Mouse (Mus musculus) C2C12 (cell line): Measurements from ENCODE around the gene Lgi4. TPM values are rescaled to one million over a fixed set of nuclear protein-coding genes. Genes with fewer than 3 reads are reported as not detected.

ENCODE experiments used
- H3K27me3 ChIP-seq: one replicate; pipeline ENCODE4 v1.6.1; 2011; ENCODE audit not compliant: control insufficient read depth, insufficient read depth, insufficient read length
- H3K36me3 ChIP-seq: one replicate; pipeline ENCODE4 v1.6.1; 2011; ENCODE audit not compliant: control insufficient read depth, insufficient read depth
- H3K4me3 ChIP-seq: one replicate; pipeline ENCODE4 v1.5.1; 2011; ENCODE audit warnings: mild to moderate bottlenecking, control low read depth; ENCODE audit not compliant: poor library complexity, insufficient read depth, severe bottlenecking
- H3K79me2 ChIP-seq: one replicate; pipeline ENCODE4 v1.6.1; 2011; ENCODE audit not compliant: control insufficient read depth, insufficient read depth
- H3K79me3 ChIP-seq: one replicate; pipeline ENCODE4 v1.6.1; 2011; ENCODE audit warnings: low read depth, control low read depth
- H3ac ChIP-seq: one replicate; pipeline ENCODE3; 2011; ENCODE audit warnings: low read depth; ENCODE audit not compliant: control insufficient read depth, insufficient read length
- CEBPB ChIP-seq: IDR thresholded peaks from one replicate; pipeline ENCODE4 v1.6.1; 2011; ENCODE audit warnings: low read depth, mild to moderate bottlenecking, control low read depth, moderate library complexity
- CTCF ChIP-seq: IDR thresholded peaks from one replicate; pipeline ENCODE4 v1.5.1; 2011; ENCODE audit not compliant: control insufficient read depth, insufficient read depth, insufficient read length
- FOSL1 ChIP-seq: IDR thresholded peaks from one replicate; pipeline ENCODE4 v1.8.0; 2011; ENCODE audit warnings: mild to moderate bottlenecking, low read length; ENCODE audit not compliant: poor library complexity, insufficient read depth, severe bottlenecking
- MAX ChIP-seq: IDR thresholded peaks from one replicate; pipeline ENCODE4 v1.6.1; 2011; ENCODE audit warnings: mild to moderate bottlenecking, control low read depth
- MYOD1 ChIP-seq: IDR thresholded peaks from one replicate; pipeline ENCODE4 v1.6.1; 2011; ENCODE audit warnings: low read depth; ENCODE audit not compliant: control insufficient read depth, insufficient read length
- MYOG ChIP-seq: IDR thresholded peaks from one replicate; pipeline ENCODE4 v1.6.1; 2011; ENCODE audit not compliant: control insufficient read depth, insufficient read length; ENCODE audit errors: extremely low read depth
- USF1 ChIP-seq: IDR thresholded peaks from one replicate; pipeline ENCODE4 v1.6.1; 2011; ENCODE audit warnings: low read depth, mild to moderate bottlenecking, control low read depth, moderate library complexity
- polyA plus RNA-seq: library from polyadenylated mRNA; unstranded; fragments of >200 nt; fragmentation: generic; extraction: Trizol; gene quantifications from one replicate; pipeline ENCODE4 v1.2.1, GENCODE M21; 2012; ENCODE audit warnings: missing spikeins

Lgi4 gene
- polyA plus RNA-seq, 1 experiment: 0.02 TPM

DNA sequence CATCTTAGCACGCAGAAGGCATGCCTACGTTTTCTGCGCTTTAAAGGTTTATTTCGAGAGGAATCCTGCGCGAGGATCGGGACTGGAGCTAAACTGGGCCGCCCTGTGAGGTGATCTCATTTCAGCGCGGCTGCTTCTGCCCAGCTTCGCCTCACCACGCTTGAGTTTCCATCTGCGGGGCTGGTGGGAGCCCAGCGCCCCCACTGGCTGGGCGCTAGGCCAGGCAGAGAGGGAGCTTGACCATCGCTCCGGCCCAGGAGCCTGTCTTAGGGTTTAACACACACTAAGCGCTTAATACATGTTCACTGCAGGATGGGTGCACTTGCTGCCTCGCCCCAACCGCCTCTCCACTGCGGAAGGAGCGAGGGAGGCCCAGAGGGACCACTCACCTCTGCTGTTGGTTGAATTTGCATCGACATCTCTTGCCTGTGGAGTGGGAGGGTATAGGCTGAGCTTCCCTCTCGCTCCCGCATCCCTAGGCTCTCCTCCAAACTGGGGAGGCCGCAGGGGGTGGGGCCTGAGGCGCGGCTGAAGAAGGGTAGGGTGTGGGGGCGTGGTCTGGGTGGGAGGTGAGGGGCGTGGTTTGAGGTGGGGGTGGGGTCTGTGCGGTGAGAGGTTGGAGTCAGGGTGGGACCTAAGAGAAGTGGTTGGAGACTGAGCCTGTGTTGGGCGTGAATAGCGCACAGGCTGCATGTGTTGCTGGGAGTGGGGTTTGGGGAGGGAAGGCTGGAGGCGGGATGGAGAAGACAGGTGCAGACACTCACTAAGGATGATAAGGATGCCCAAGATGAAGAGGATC, 6.3 kb upstream of the Lgi4 start:
- TF ChIP-seq FOSL1 (no peak), MYOD1 (no peak), MYOG (no peak), CTCF (no peak), USF1 (no peak), MAX (no peak), CEBPB (no peak)
- Histone ChIP-seq H3ac (no peak overlapping the region), H3K79me3 (no peaks in the 10 kb centered on the region), H3K27me3 (peaks cover 9% of the 10 kb centered on the region), H3K4me3 (no peak overlapping the region), H3K36me3 (no peaks in the 10 kb centered on the region), H3K79me2 (no peaks in the 10 kb centered on the region)

DNA sequence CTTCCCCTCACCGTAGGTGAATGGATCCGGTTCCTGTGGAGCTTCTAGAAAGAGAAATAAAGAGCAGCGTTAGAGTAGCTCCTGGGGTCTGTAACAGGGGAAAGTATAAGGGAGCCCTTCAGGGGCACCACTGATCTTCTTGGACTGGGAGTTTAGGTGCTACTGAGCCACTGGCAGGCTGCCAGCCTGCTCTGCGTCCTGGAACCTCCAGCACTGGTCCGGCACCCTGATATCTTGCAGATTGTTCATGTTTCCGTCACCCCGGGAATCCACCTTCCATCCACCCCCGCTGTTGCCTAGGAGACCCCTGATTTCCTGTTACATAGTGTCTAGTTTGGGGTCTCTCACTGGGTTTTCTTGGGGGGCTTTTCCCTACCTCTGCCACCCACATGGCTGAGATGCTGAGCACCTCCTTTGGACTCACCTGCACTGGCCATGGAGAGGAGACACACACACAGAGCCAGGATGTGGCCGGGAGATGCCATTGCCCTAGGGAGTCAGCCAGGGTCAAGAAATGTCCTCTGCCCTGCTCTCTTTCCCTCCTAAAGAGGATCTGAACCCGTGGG, 5.2 kb upstream of the Lgi4 start:
- H3K4me3 ChIP-seq: no peak overlapping the region
- H3K79me2 ChIP-seq: no peaks in the 10 kb centered on the region
- peaks cover 9% of the 10 kb centered on the region for H3K27me3 ChIP-seq
- no peaks in the 10 kb centered on the region for H3K36me3 ChIP-seq
- no peaks in the 10 kb centered on the region for H3K79me3 ChIP-seq
- no peak overlapping the region for H3ac ChIP-seq
- TF ChIP-seq FOSL1 (no peak), CTCF (no peak), MYOG (no peak), USF1 (no peak), MYOD1 (no peak), CEBPB (no peak), MAX (no peak)

DNA sequence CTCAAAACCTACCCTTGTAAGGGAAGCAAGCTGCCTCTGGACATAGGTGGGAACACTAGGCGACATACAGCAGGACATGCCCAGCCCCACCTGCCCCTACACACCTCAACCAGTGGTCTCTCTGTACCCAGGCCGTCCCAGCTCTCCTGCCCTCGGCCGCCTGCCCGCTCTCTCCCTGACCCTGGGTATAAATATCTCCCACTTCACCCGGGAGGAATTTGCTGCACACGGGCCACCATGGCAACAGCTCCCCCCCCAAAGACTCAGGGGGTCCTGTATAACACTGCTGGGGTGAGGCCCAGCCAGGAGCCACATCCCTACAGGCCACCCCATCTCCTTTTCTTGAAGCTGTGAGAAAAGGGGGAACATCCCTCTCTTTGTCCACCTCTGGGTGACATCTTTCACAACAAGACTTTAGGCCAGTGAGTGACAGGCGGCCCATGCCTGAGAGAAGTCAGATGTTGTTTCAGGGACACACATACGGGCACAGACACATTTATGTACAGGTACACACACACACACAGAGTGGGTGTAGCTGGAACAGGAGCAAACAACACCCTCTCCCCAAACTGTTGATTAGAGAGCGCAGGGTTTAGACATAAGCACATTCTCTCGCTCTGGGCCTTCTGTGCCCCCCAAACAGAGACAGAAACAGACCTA, 4.4 kb upstream of the Lgi4 start:
- H3K4me3 ChIP-seq: no peak overlapping the region
- H3K27me3 ChIP-seq: peaks cover 9% of the 10 kb centered on the region
- TF ChIP-seq MYOD1 (no peak), CEBPB (no peak), MAX (no peak)
- no peaks in the 10 kb centered on the region for H3K79me3 ChIP-seq
- H3K36me3 ChIP-seq: no peaks in the 10 kb centered on the region
- H3K79me2 ChIP-seq: no peaks in the 10 kb centered on the region
- no peak overlapping the region for H3ac ChIP-seq

DNA sequence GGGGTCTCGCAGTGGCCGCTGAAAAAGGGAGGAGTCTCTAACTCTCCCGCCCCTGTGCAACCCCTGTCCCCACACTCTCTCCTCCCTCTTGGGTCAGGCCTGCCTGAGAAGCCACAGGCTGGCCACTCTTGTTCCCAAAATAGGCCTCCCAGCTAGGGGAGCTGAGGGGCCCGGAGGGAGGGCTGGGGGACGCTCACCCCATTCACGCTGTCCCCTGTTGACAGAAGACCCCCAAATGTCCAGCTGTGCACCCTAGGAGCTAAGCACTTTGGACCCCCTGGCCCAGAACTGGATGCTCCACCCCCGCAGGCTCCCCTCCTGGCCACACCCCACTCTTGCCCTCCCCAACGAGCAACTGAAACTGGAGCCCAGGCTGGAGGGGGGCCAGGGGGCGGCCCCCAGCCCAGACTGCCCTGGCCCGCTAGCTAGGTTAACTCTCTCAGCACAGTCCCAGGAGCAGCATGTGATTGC, 3.8 kb upstream of the Lgi4 start:
- Histone ChIP-seq H3K4me3 (no peak overlapping the region), H3K27me3 (peaks cover 5% of the 10 kb centered on the region), H3K79me2 (no peaks in the 10 kb centered on the region), H3ac (no peak overlapping the region), H3K79me3 (no peaks in the 10 kb centered on the region), H3K36me3 (no peaks in the 10 kb centered on the region)
- TF ChIP-seq USF1 (no peak), CEBPB (no peak), FOSL1 (no peak), CTCF (no peak), MYOG (no peak), MYOD1 (no peak), MAX (no peak)

DNA sequence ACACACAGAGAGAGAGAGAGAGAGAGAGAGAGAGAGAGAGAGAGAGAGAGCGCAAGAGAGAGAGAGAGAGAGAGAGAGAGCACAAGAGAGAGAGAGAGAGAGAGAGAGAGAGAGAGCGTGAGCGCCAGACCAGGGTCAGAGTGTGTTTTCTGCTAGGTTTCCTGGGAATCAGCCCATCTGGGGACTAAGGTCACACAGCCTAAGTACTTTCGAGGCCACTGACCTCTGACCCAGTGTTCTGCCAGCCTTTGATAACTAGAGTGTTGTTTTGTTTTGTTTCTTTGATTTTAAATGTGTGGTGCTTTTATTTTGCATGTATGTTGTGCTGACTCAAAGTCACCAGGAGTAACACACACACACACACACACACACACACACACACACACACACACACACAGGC, 3.3 kb upstream of the Lgi4 start:
- Histone ChIP-seq H3K36me3 (no peaks in the 10 kb centered on the region), H3K79me3 (no peaks in the 10 kb centered on the region), H3K79me2 (no peaks in the 10 kb centered on the region), H3K27me3 (peaks cover 3% of the 10 kb centered on the region), H3K4me3 (no peak overlapping the region), H3ac (no peak overlapping the region)
- TF ChIP-seq MAX (no peak), MYOD1 (no peak), USF1 (no peak), CTCF (no peak), MYOG (no peak), CEBPB (no peak), FOSL1 (no peak)
